11 mouse cellular contexts compared by ENCODE assay signal in the genomic region with DNA sequence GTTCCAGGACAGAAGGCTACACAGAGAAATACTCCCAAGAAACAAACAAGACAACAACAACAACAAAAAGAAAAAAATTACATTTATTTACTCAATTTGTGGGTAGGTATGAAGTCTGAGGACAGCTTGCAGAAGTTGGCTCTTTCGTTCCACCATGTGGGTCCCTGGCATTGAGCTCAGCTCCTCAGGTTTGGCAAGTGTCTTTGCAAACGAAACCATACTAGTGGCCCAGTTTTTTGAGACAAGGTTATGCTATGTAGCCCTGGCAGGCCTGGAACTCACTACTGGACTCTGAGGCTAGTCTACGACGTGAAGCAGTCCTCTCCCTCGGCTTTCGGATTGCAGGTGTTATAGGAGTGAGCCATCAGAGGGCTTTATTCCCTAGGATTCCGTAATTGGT. TPM values are rescaled to one million over a fixed set of nuclear protein-coding genes. Genes with fewer than 3 reads are reported as not detected.
DNase-seq lines count a peak whose midpoint lies in the region; ATAC-seq and TF ChIP-seq lines count a peak whose summit lies in the region.
"Had no signal": no experiment of that assay in that cellular context is flagged by ENCODE, and none has a peak within 500 bp of the region (broad histone marks: within the 10 kb centered on the region; RNA-seq: fewer than 3 reads in every experiment).

No protein-coding gene starts in this region.

- H3K4me2 ChIP-seq in kidney, postnatal 0 days (ENCODE audit: low read length), result no peak overlapping the region
- H3K4me2 ChIP-seq in embryonic facial prominence, embryonic 14.5 days (ENCODE audit: low read depth, low read length), result no peak overlapping the region
- H3K4me2 ChIP-seq: heart, embryonic 12.5 days; liver, embryonic 15.5 days had no signal

- ATAC-seq in kidney, postnatal 0 days (replicated peaks; ENCODE audit: low FRiP score, low read depth), result no peak
- ATAC-seq in embryonic facial prominence, embryonic 14.5 days (ENCODE audit: low read depth), result no peak

- H3K27ac ChIP-seq in gastrocnemius, adult 2 months, result peak overlapping the region; percentile 81
- H3K27ac ChIP-seq in kidney, postnatal 0 days, result peak overlapping the region; percentile 42; the same call in 1 of the 2 replicates
- 0 out of 2 replicates have a peak overlapping the region, but pooled peaks have one; percentile 3 for H3K27ac ChIP-seq in brown adipose tissue, adult 24 weeks (replicated peaks; ENCODE audit: low read depth, low read length)
- H3K27ac ChIP-seq in embryonic facial prominence, embryonic 14.5 days (replicated peaks; ENCODE audit: low read depth, low read length), result 0 out of 2 replicates have a peak overlapping the region, but pooled peaks have one; percentile 33
- H3K27ac ChIP-seq: liver, embryonic 15.5 days had no signal

- peak; percentile 21 for DNase-seq in gastrocnemius, adult 2 months
- DNase-seq in gastrocnemius, postnatal 14 days, result no peak
- no peak for DNase-seq in kidney, postnatal 0 days (ENCODE audit: low spot score)
- DNase-seq in kidney, postnatal 14 days, result no peak
- no peak for DNase-seq in embryonic facial prominence, embryonic 14.5 days (ENCODE audit: low spot score)
- DNase-seq in ovary, postnatal 10 days (ENCODE audit: low spot score), result no peak
- no peak for DNase-seq in natural killer cell, adult 2 months (ENCODE audit: low spot score in 2 of 2)

- peak overlapping the region; percentile 11; the same call in 1 of the 2 replicates for H3K4me3 ChIP-seq in gastrocnemius, adult 2 months
- no peak overlapping the region for H3K4me3 ChIP-seq in kidney, postnatal 0 days (replicated peaks; ENCODE audit: low read depth, low read length)
- no peak overlapping the region for H3K4me3 ChIP-seq in brown adipose tissue, adult 24 weeks (ENCODE audit: insufficient read depth, low read depth, low read length)
- H3K4me3 ChIP-seq in embryonic facial prominence, embryonic 14.5 days (ENCODE audit: low read depth, low read length), result no peak overlapping the region
- H3K4me3 ChIP-seq: heart, embryonic 12.5 days; liver, embryonic 15.5 days had no signal

- TF ChIP-seq CTCF in gastrocnemius, adult 2 months (IDR thresholded peaks at IDR 0.05), result no peak
- TF ChIP-seq CTCF in kidney, postnatal 0 days (IDR thresholded peaks at IDR 0.05; ENCODE audit: low read depth), result no peak

- intact Hi-C loops in gastrocnemius, adult 2 months (cut with DNase I), result loop anchor here (5.0 kb wide), 1 partner anchor 33 kb away; a partner anchor contains a TSS
- intact Hi-C loops in gastrocnemius, postnatal 14 days (cut with DNase I; ENCODE audit: low total_unique reads), result no loop called here

- no peaks in the 10 kb centered on the region for H3K36me3 ChIP-seq in kidney, postnatal 0 days (ENCODE audit: insufficient read depth, low read length)
- no peaks in the 10 kb centered on the region for H3K36me3 ChIP-seq in embryonic facial prominence, embryonic 14.5 days (ENCODE audit: control insufficient read depth, insufficient read depth, low read length)
- H3K36me3 ChIP-seq: G1E; heart, embryonic 12.5 days; liver, embryonic 15.5 days had no signal

- no peaks in the 10 kb centered on the region for H3K9me3 ChIP-seq in kidney, postnatal 0 days (replicated peaks; ENCODE audit: low read length)
- no peaks in the 10 kb centered on the region for H3K9me3 ChIP-seq in embryonic facial prominence, embryonic 14.5 days (ENCODE audit: control insufficient read depth, low read length)
- H3K9me3 ChIP-seq: G1E; heart, embryonic 12.5 days; liver, embryonic 15.5 days had no signal

- no peaks in the 10 kb centered on the region for H3K27me3 ChIP-seq in kidney, postnatal 0 days (ENCODE audit: insufficient read depth, low read length)
- no peaks in the 10 kb centered on the region for H3K27me3 ChIP-seq in embryonic facial prominence, embryonic 14.5 days (replicated peaks; ENCODE audit: control insufficient read depth, insufficient read depth, low read length)
- H3K27me3 ChIP-seq: heart, embryonic 12.5 days; liver, embryonic 15.5 days had no signal

- WGBS in kidney, postnatal 0 days, result 35% methylated on average over 7 of the region's 7 CpGs
- WGBS in embryonic facial prominence, embryonic 14.5 days, result 40% methylated on average over 7 of the region's 7 CpGs

- H3K4me1 ChIP-seq in kidney, postnatal 0 days (replicated peaks; ENCODE audit: insufficient read depth, low read length), result peaks cover 13% of the 10 kb centered on the region; the same call in 1 of the 2 replicates
- H3K4me1 ChIP-seq in brown adipose tissue, adult 24 weeks (ENCODE audit: control insufficient read depth, insufficient read depth, insufficient read length, low read length), result peaks cover 9% of the 10 kb centered on the region; the same call in 1 of the 2 replicates
- peaks cover 8% of the 10 kb centered on the region; the same call in 1 of the 2 replicates for H3K4me1 ChIP-seq in embryonic facial prominence, embryonic 14.5 days (ENCODE audit: control insufficient read depth, insufficient read depth, low read length)

- H3K9ac ChIP-seq in kidney, postnatal 0 days (ENCODE audit: low read depth, low read length), result no peak overlapping the region
- peak overlapping the region; percentile 30; the same call in 1 of the 2 replicates for H3K9ac ChIP-seq in embryonic facial prominence, embryonic 14.5 days (ENCODE audit: low read depth, low read length)
- H3K9ac ChIP-seq: heart, embryonic 12.5 days; liver, embryonic 15.5 days had no signal

RNA-seq across cellular contexts. Expression of a gene that starts 32.7 kb away (rescaled TPM):
- 10 to 100 TPM; 13.8 to 15.1 TPM for total RNA-seq in gastrocnemius, adult 2 months (2021)
- 10 to 100 TPM; 12.7 to 13.6 TPM for total RNA-seq in gastrocnemius, postnatal 14 days (2021)
- 18.3 and 20.4 TPM in 2 replicates for polyA plus RNA-seq in kidney, postnatal 0 days (2015; fragmentation: Nextera tagmentation; extraction: Ambion mirVana)
- 6.5 and 11.0 TPM in 2 replicates for polyA plus RNA-seq in brown adipose tissue, adult 24 weeks (2012; ENCODE audit: insufficient read depth, insufficient read length, missing spikeins)
- polyA plus RNA-seq in embryonic facial prominence, embryonic 14.5 days (2014; fragmentation: Nextera tagmentation; extraction: Ambion mirVana), result 28.1 and 31.5 TPM in 2 replicates

RNA-seq across cellular contexts. Expression of a gene that starts 34.6 kb away (rescaled TPM):
- 10 to 100 TPM in 1 of 2 experiments, 1 to 10 TPM in 1; 6.7 to 13.1 TPM for total RNA-seq in gastrocnemius, adult 2 months (2021)
- total RNA-seq in gastrocnemius, postnatal 14 days (2021), result 10 to 100 TPM in 1 of 2 experiments, 1 to 10 TPM in 1; 7.1 to 10.7 TPM
- polyA plus RNA-seq in kidney, postnatal 0 days (2015; fragmentation: Nextera tagmentation; extraction: Ambion mirVana), result 7.0 and 7.9 TPM in 2 replicates
- polyA plus RNA-seq in brown adipose tissue, adult 24 weeks (2012; ENCODE audit: insufficient read depth, insufficient read length, missing spikeins), result 3.5 and 3.8 TPM in 2 replicates
- polyA plus RNA-seq in embryonic facial prominence, embryonic 14.5 days (2014; fragmentation: Nextera tagmentation; extraction: Ambion mirVana), result 4.2 and 4.7 TPM in 2 replicates

Comparison
In these comparisons a context has a peak if more than half of its experiments do, and no peak if none do; other contexts are left out.
1. H3K27ac ChIP-seq: peak in every context shown above with its lines; median percentile 81 in gastrocnemius, adult 2 months; 42 in kidney, postnatal 0 days; 33 in embryonic facial prominence, embryonic 14.5 days; 3 in brown adipose tissue, adult 24 weeks.